Mouse (Mus musculus): Measurements from ENCODE around the gene Spx.

Gene Spx

DNA sequence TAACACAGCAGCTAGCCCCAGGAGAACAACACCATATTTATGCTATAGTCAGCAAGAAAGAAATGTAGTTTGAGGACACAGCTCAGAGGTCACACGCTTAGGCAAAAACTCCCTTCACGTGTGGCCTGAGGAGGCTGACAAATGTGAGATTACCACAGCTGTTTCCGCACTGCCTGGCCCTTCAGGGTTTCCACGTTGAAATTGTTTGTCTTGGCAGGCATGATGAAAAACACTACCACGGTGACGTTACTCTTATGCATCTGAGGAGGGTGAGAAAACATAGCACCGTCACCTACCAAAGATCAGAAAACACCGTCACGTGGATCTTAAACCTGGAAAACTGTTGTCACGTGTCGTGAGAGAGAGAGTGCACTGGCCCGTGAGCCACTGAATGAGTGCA is 38.1 kb downstream of the Spx start:
- DNase-seq, result no peak

DNA sequence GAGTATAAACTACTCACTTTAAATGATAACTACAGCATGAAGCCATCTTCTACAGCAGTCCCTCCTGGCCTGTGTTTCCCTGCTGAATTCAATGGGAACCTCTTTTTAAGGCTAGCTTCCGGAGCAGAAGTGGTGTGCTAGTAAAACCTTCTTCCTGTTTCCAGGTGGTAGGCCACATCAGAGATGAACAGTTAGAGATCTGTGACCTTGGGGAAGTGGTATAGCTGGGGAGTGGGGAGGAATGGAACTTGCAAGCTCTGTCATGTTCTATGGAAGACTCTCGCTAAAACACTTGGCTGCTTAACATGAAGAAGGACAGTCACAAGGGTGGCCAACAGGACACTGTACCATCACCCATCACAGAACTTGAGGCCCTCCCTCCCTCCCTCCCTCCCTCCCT is 40.1 kb downstream of the Spx start:
- no peak for DNase-seq

DNA sequence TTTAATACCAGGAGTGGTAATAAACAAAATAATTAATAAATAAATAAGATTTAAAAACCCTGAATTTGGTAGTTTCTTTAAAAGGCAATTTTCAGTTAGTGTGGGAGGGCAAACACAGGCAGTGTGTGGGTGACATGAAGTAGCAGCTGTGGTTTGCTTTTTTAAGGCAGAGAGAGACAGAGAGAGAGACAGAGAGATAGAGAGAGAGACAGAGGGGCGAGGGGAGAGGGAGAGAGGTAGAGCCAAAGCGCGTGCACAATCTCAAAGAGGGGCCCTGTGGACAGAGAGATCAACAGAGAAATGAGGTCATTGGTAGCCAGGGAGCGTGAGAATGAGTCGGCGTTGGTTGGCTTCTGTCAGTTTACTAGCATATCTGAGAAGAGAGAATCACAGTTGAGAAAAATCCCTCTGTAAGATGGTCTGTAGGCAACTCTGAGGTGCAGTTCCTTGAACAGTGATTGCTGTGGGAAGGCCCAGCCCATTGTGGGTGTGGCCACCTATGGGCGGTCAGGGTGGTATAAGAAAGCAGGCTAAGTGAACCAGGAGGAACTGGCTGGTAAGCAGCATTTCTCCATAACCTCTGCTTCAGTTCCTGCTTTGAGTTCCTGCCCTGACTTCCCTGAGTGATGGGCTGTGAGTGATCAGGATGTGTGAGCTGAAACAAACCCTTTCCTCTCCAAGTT is 42.2 kb downstream of the Spx start:
- no peak for DNase-seq

DNA sequence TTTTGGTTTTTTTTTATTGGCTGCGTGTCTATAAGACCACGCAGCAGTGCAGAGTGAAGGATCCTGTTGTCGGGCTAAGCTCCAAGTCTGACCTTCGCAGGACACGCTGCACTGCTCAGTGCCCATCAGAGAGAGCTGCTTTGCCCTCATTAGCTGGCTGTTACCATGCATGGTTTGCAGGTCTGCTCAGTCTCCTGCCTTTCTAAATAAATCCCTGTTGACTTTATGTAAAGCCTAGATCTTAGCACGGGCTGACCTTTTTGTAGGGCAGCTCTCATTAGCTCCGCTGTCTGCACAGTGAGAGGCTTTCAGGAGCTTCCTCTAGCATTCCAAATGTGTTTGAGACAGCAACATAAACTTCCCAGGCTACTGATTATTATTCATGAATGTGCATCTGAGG is 44.8 kb downstream of the Spx start:
- DNase-seq, result no peak

DNA sequence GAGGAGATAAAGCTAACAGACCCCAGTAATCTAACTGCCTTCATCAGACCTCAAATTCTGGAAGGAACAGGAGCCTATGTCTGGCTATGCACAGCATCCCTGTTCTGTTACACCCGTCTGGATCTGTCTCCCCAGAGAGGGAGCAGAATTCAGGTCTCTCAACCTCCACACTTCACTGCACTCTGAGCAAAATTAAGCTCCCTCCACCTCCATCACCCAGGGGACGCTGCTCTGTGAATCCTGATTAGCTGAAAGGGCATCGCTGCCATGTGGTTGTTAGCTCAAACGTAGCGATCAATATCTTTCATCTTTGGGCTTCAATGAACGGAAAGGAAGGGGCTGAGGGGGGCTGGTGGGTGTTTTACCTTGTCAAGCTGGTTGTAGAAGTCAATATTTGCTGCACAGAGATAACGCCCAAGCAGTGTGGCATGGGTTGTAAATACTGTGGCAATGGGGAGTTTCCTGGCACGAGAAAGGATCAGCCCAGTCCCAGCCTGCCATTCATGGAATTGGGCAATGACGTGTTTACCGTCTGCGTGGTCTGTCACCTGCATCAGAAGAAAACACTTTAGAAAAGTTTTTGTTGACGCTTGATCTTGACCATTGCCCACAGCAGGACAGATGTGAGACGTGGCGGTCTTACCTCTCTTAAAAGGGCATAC is 45.9 kb downstream of the Spx start:
- no peak for DNase-seq

- DNase-seq, result no peak
Measured at GRCm38 (mm10) chr6:142462194-142462593, 49.0 kb downstream of the Spx start.

All from cerebellum, postnatal 10 days (tissue).